Mouse (Mus musculus) midbrain, embryonic 10.5 days (tissue): ENCODE data around the gene Pla2g1b. TPM values are rescaled to one million over a fixed set of nuclear protein-coding genes. Genes with fewer than 3 reads are reported as not detected.

Experiments
- polyA plus RNA-seq: library from polyadenylated mRNA; unstranded; fragments of >200 nt; fragmentation: Nextera tagmentation; extraction: Ambion mirVana; gene quantifications from 2 replicates; pipeline ENCODE4 v1.2.1, GENCODE M21; 2016

The Pla2g1b gene
- polyA plus RNA-seq, 1 experiment from 2014 or later: 0.62 TPM

Other genes starting within 250 kb of the Pla2g1b start
- gene Pop5, start 230.4 kb upstream of the Pla2g1b start, polyA plus RNA-seq: 104 and 113 TPM in 2 replicates
- gene Rnf10, start 193.4 kb upstream of the Pla2g1b start, polyA plus RNA-seq: 133 and 134 TPM in 2 replicates
- 57.3 and 61.1 TPM in 2 replicates for gene Coq5, start 186.6 kb upstream of the Pla2g1b start, polyA plus RNA-seq
- gene Dynll1, start 165.3 kb upstream of the Pla2g1b start, polyA plus RNA-seq: 1,606 and 1,767 TPM in 2 replicates
- 396 and 421 TPM in 2 replicates for gene Srsf9, start 139.1 kb upstream of the Pla2g1b start, polyA plus RNA-seq
- gene Gatc, start 125.1 kb upstream of the Pla2g1b start, polyA plus RNA-seq: 36.9 and 41.3 TPM in 2 replicates
- 56.4 and 60.8 TPM in 2 replicates for gene Triap1, start 125.0 kb upstream of the Pla2g1b start, polyA plus RNA-seq
- gene Cox6a1, start 117.3 kb upstream of the Pla2g1b start, polyA plus RNA-seq: 861 and 874 TPM in 2 replicates
- gene Msi1, start 36.7 kb upstream of the Pla2g1b start, polyA plus RNA-seq: 190 and 232 TPM in 2 replicates
- gene Sirt4, start 18.5 kb downstream of the Pla2g1b start, polyA plus RNA-seq: 15.2 and 17.0 TPM in 2 replicates
- gene Pxn, start 40.4 kb downstream of the Pla2g1b start, polyA plus RNA-seq: 27.9 and 28.9 TPM in 2 replicates
- 1,126 and 1,338 TPM in 2 replicates for gene Rplp0, start 93.2 kb downstream of the Pla2g1b start, polyA plus RNA-seq
- gene Gcn1l1, start 99.0 kb downstream of the Pla2g1b start, polyA plus RNA-seq: 52.5 and 61.2 TPM in 2 replicates
- 11.8 and 13.3 TPM in 2 replicates for gene Rab35, start 165.6 kb downstream of the Pla2g1b start, polyA plus RNA-seq